Mouse (Mus musculus) lung, embryonic 15.5 days (tissue): ENCODE results near the gene Yipf1. TPM values are rescaled to one million over a fixed set of nuclear protein-coding genes. Genes with fewer than 3 reads are reported as not detected.
A peak's percentile ranks its signal among the peaks of the same experiment; 100 is the strongest.

Experiments used
- ATAC-seq: fragments of 200-750 bp; cut with Nextera tagmentation; 2 replicates; pipeline ENCODE4 v1.8.0; 2017; ENCODE audit warnings: moderate number of reproducible peaks, borderline replicate concordance; ENCODE audit not compliant: low FRiP score, low TSS enrichment; ENCODE audit errors: extremely low read depth
- H3K27ac ChIP-seq: fragments of 300-500 bp; sonication (generic); 2 replicates; pipeline ENCODE4 v1.5.1; 2015; ENCODE audit warnings: moderate library complexity, mild to moderate bottlenecking, inconsistent platforms
- H3K27me3 ChIP-seq: fragments of 300-500 bp; sonication (generic); 2 replicates; pipeline ENCODE4 v1.6.1; 2015; ENCODE audit warnings: inconsistent platforms
- H3K36me3 ChIP-seq: fragments of 300-500 bp; sonication (generic); 2 replicates; pipeline ENCODE4 v1.6.1; 2015; ENCODE audit warnings: inconsistent platforms
- H3K4me1 ChIP-seq: fragments of 300-500 bp; sonication (generic); 2 replicates; pipeline ENCODE4 v1.6.1; 2015; ENCODE audit warnings: inconsistent platforms
- H3K4me2 ChIP-seq: fragments of 300-500 bp; sonication (generic); 2 replicates; pipeline ENCODE4 v1.6.1; 2015; ENCODE audit warnings: inconsistent platforms, mild to moderate bottlenecking, moderate library complexity
- H3K4me3 ChIP-seq: fragments of 300-500 bp; sonication (generic); 2 replicates; pipeline ENCODE4 v1.5.1; 2015; ENCODE audit warnings: mild to moderate bottlenecking, inconsistent platforms
- H3K9ac ChIP-seq: fragments of 300-500 bp; sonication (generic); 2 replicates; pipeline ENCODE4 v1.6.1; 2015; ENCODE audit warnings: inconsistent platforms
- H3K9me3 ChIP-seq: fragments of 300-500 bp; sonication (generic); 2 replicates; pipeline ENCODE4 v1.6.1; 2016; ENCODE audit warnings: inconsistent platforms
- WGBS: fragments of 180-500 bp; shearing (Covaris S2); methylation state at CpG from one replicate; pipeline ENCODE4 v1.1.7; 2015; 5-methylcytosine and 5-hydroxymethylcytosine counted together
- polyA plus RNA-seq: library from polyadenylated mRNA; unstranded; fragments of >200 nt; fragmentation: Nextera tagmentation; extraction: Ambion mirVana; gene quantifications from 2 replicates; pipeline ENCODE4 v1.2.1, GENCODE M21; 2015

Gene Yipf1
- polyA plus RNA-seq, 1 experiment from 2014 or later = 55.3 TPM

GRCm38 (mm10) chr4:107333514-107333913 lies 19.4 kb downstream of the Yipf1 start:
- no peak overlapping the region for H3K4me3 ChIP-seq
- no peak for ATAC-seq
- H3K4me2 ChIP-seq = no peak overlapping the region
- H3K36me3 ChIP-seq = no peaks in the 10 kb centered on the region
- H3K9ac ChIP-seq = no peak overlapping the region
- no peaks in the 10 kb centered on the region for H3K9me3 ChIP-seq
- H3K27ac ChIP-seq = no peak overlapping the region
- 92% methylated on average over 4 of the region's 4 CpGs for WGBS
- H3K27me3 ChIP-seq = no peaks in the 10 kb centered on the region
- no peaks in the 10 kb centered on the region for H3K4me1 ChIP-seq

GRCm38 (mm10) chr4:107336356-107336755 lies 22.2 kb downstream of the Yipf1 start:
- 77% methylated on average over 8 of the region's 8 CpGs for WGBS
- Histone ChIP-seq H3K36me3 (no peaks in the 10 kb centered on the region), H3K4me1 (peaks cover 7% of the 10 kb centered on the region; the same call in 1 of the 2 replicates), H3K27me3 (no peaks in the 10 kb centered on the region), H3K4me3 (no peak overlapping the region), H3K9me3 (no peaks in the 10 kb centered on the region), H3K4me2 (no peak overlapping the region), H3K9ac (no peak overlapping the region), H3K27ac (no peak overlapping the region)
- no peak for ATAC-seq

GRCm38 (mm10) chr4:107337455-107337854 lies 23.3 kb downstream of the Yipf1 start:
- ATAC-seq = no peak
- H3K4me2 ChIP-seq = no peak overlapping the region
- H3K4me1 ChIP-seq = peaks cover 8% of the 10 kb centered on the region; the same call in 1 of the 2 replicates
- H3K9ac ChIP-seq = no peak overlapping the region
- H3K4me3 ChIP-seq = no peak overlapping the region
- H3K9me3 ChIP-seq = no peaks in the 10 kb centered on the region
- no peaks in the 10 kb centered on the region for H3K36me3 ChIP-seq
- 88% methylated on average over 5 of the region's 5 CpGs for WGBS
- no peaks in the 10 kb centered on the region for H3K27me3 ChIP-seq
- H3K27ac ChIP-seq = no peak overlapping the region

GRCm38 (mm10) chr4:107341354-107341753 lies 27.2 kb downstream of the Yipf1 start:
- no peak overlapping the region for H3K9ac ChIP-seq
- H3K4me1 ChIP-seq = peaks cover 8% of the 10 kb centered on the region; the same call in 1 of the 2 replicates
- no peaks in the 10 kb centered on the region for H3K27me3 ChIP-seq
- no peaks in the 10 kb centered on the region for H3K9me3 ChIP-seq
- H3K4me3 ChIP-seq = no peak overlapping the region
- H3K27ac ChIP-seq = peak overlapping the region; percentile 27; the same call in 1 of the 2 replicates
- no peaks in the 10 kb centered on the region for H3K36me3 ChIP-seq
- H3K4me2 ChIP-seq = no peak overlapping the region
- WGBS = 46% methylated on average over 5 of the region's 5 CpGs
- ATAC-seq = peak; percentile 35; the same call in 1 of the 2 replicates

GRCm38 (mm10) chr4:107344612-107345011 lies 30.4 kb downstream of the Yipf1 start:
- H3K4me3 ChIP-seq = no peak overlapping the region
- no peaks in the 10 kb centered on the region for H3K27me3 ChIP-seq
- H3K36me3 ChIP-seq = no peaks in the 10 kb centered on the region
- no peak overlapping the region for H3K9ac ChIP-seq
- ATAC-seq = no peak
- H3K4me1 ChIP-seq = peaks cover 18% of the 10 kb centered on the region; the same call in 1 of the 2 replicates
- no peak overlapping the region for H3K27ac ChIP-seq
- WGBS = 83% methylated on average over 7 of the region's 7 CpGs
- no peak overlapping the region for H3K4me2 ChIP-seq
- no peaks in the 10 kb centered on the region for H3K9me3 ChIP-seq

GRCm38 (mm10) chr4:107347221-107347620 lies 33.1 kb downstream of the Yipf1 start:
- Histone ChIP-seq H3K27ac (no peak overlapping the region), H3K4me3 (no peak overlapping the region), H3K4me1 (peaks cover 12% of the 10 kb centered on the region; the same call in 1 of the 2 replicates), H3K4me2 (no peak overlapping the region), H3K9me3 (no peaks in the 10 kb centered on the region), H3K9ac (no peak overlapping the region), H3K36me3 (no peaks in the 10 kb centered on the region), H3K27me3 (no peaks in the 10 kb centered on the region)
- 54% methylated on average over 6 of the region's 6 CpGs for WGBS
- no peak for ATAC-seq

- H3K4me2 ChIP-seq = peak overlapping the region; percentile 22; the same call in 1 of the 2 replicates
- peak overlapping the region; percentile 57 for H3K27ac ChIP-seq
- no peak overlapping the region for H3K4me3 ChIP-seq
- H3K9me3 ChIP-seq = no peaks in the 10 kb centered on the region
- peak; percentile 75; the same call in 1 of the 2 replicates for ATAC-seq
- WGBS = 58% methylated on average over 20 of the region's 20 CpGs
- H3K4me1 ChIP-seq = peaks cover 12% of the 10 kb centered on the region; the same call in 1 of the 2 replicates
- no peak overlapping the region for H3K9ac ChIP-seq
- no peaks in the 10 kb centered on the region for H3K27me3 ChIP-seq
- no peaks in the 10 kb centered on the region; the same call in 1 of the 2 replicates for H3K36me3 ChIP-seq
Observed at GRCm38 (mm10) chr4:107348529-107349310, 34.6 kb downstream of the Yipf1 start.

- Histone ChIP-seq H3K36me3 (no peaks in the 10 kb centered on the region; the same call in 1 of the 2 replicates), H3K27me3 (no peaks in the 10 kb centered on the region), H3K9ac (no peak overlapping the region), H3K9me3 (no peaks in the 10 kb centered on the region), H3K27ac (peak overlapping the region; percentile 57), H3K4me1 (peaks cover 12% of the 10 kb centered on the region; the same call in 1 of the 2 replicates), H3K4me3 (no peak overlapping the region), H3K4me2 (peak overlapping the region; percentile 22; the same call in 1 of the 2 replicates)
- ATAC-seq = peak; percentile 56
- WGBS = 47% methylated on average over 8 of the region's 8 CpGs
Observed at GRCm38 (mm10) chr4:107349311-107350008, 35.3 kb downstream of the Yipf1 start.

- Histone ChIP-seq H3K4me3 (no peak overlapping the region), H3K36me3 (no peaks in the 10 kb centered on the region; the same call in 1 of the 2 replicates), H3K27me3 (no peaks in the 10 kb centered on the region), H3K4me1 (peaks cover 12% of the 10 kb centered on the region; the same call in 1 of the 2 replicates), H3K9me3 (no peaks in the 10 kb centered on the region), H3K27ac (no peak overlapping the region), H3K9ac (no peak overlapping the region), H3K4me2 (no peak overlapping the region)
- ATAC-seq = no peak
Observed at GRCm38 (mm10) chr4:107351368-107351767, 37.2 kb downstream of the Yipf1 start.

GRCm38 (mm10) chr4:107353612-107354011 lies 39.4 kb downstream of the Yipf1 start:
- Histone ChIP-seq H3K4me3 (no peak overlapping the region), H3K9me3 (no peaks in the 10 kb centered on the region), H3K36me3 (no peaks in the 10 kb centered on the region; the same call in 1 of the 2 replicates), H3K27ac (no peak overlapping the region), H3K27me3 (no peaks in the 10 kb centered on the region), H3K4me1 (peaks cover 9% of the 10 kb centered on the region; the same call in 1 of the 2 replicates), H3K4me2 (no peak overlapping the region), H3K9ac (no peak overlapping the region)
- 82% methylated on average over 3 of the region's 3 CpGs for WGBS
- no peak for ATAC-seq

- ATAC-seq = no peak
Observed at GRCm38 (mm10) chr4:107354126-107354525, 40.0 kb downstream of the Yipf1 start.

More at GRCm38 (mm10) chr4:107354126-107354525, 40.0 kb downstream of the Yipf1 start:
- Histone ChIP-seq H3K9me3 (no peaks in the 10 kb centered on the region), H3K4me1 (peaks cover 4% of the 10 kb centered on the region; the same call in 1 of the 2 replicates), H3K36me3 (no peaks in the 10 kb centered on the region; the same call in 1 of the 2 replicates), H3K9ac (no peak overlapping the region), H3K4me2 (no peak overlapping the region), H3K27me3 (no peaks in the 10 kb centered on the region), H3K4me3 (no peak overlapping the region), H3K27ac (no peak overlapping the region)
- WGBS = 75% methylated on average over 5 of the region's 5 CpGs
